Mouse (Mus musculus) stomach, postnatal 0 days (tissue): ENCODE data around the gene Rufy3. TPM values are rescaled to one million over a fixed set of nuclear protein-coding genes. Genes with fewer than 3 reads are reported as not detected.
A peak's percentile ranks its signal among the peaks of the same experiment; 100 is the strongest.

Experiments used
- ATAC-seq: fragments of 200-750 bp; cut with Nextera tagmentation; 2 replicates; pipeline ENCODE4 v1.8.0; 2017; ENCODE audit not compliant: low FRiP score, low TSS enrichment
- DNase-seq: peaks from one replicate; pipeline ENCODE4 v3.0.0-alpha.2; 2016; ENCODE audit warnings: low spot score
- H3K27ac ChIP-seq: fragments of 300-500 bp; sonication (generic); replicated peaks from 2 replicates; pipeline ENCODE4 v1.5.1; 2014; ENCODE audit warnings: mild to moderate bottlenecking, control low read depth
- H3K27me3 ChIP-seq: fragments of 300-500 bp; sonication (generic); 2 replicates; pipeline ENCODE4 v1.6.1; 2014; ENCODE audit warnings: low read length; ENCODE audit not compliant: control insufficient read depth, insufficient read depth
- H3K36me3 ChIP-seq: fragments of 300-500 bp; sonication (generic); 2 replicates; pipeline ENCODE4 v1.6.1; 2014; ENCODE audit warnings: low read length, mixed read lengths; ENCODE audit not compliant: control insufficient read depth, insufficient read depth
- H3K4me1 ChIP-seq: fragments of 300-500 bp; sonication (generic); replicated peaks from 2 replicates; pipeline ENCODE4 v1.6.1; 2014; ENCODE audit warnings: antibody characterized with exemption; ENCODE audit not compliant: control insufficient read depth, insufficient read depth
- H3K4me2 ChIP-seq: fragments of 300-500 bp; sonication (generic); replicated peaks from 2 replicates; pipeline ENCODE4 v1.6.1; 2014; ENCODE audit warnings: low read depth, mild to moderate bottlenecking, control low read depth, moderate library complexity
- H3K4me3 ChIP-seq: fragments of 300-500 bp; sonication (generic); 2 replicates; pipeline ENCODE4 v1.5.1; 2014; ENCODE audit warnings: low read depth, low read length, control low read depth
- H3K9ac ChIP-seq: fragments of 300-500 bp; sonication (generic); 2 replicates; pipeline ENCODE4 v1.6.1; 2014; ENCODE audit warnings: mild to moderate bottlenecking, low read length, control low read depth, mixed read lengths
- H3K9me3 ChIP-seq: fragments of 300-500 bp; sonication (generic); 2 replicates; pipeline ENCODE4 v1.6.1; 2016; ENCODE audit warnings: low read length; ENCODE audit not compliant: control insufficient read depth
- CTCF ChIP-seq: IDR thresholded peaks from 2 replicates; pipeline ENCODE4 v1.5.1; 2016; ENCODE audit warnings: antibody characterized with exemption, low read depth, mild to moderate bottlenecking, moderate library complexity
- EP300 ChIP-seq: optimal IDR thresholded peaks from 2 replicates; pipeline ENCODE3; 2016; ENCODE audit warnings: antibody characterized with exemption
- WGBS: fragments of 180-500 bp; shearing (Covaris S2); extraction: QIAGEN DNeasy Blood & Tissue Kit; methylation state at CpG from one replicate; pipeline ENCODE4 v1.1.7; 2014; 5-methylcytosine and 5-hydroxymethylcytosine counted together
- polyA plus RNA-seq: library from polyadenylated mRNA; unstranded; fragments of >200 nt; fragmentation: Nextera tagmentation; extraction: Ambion mirVana; gene quantifications from 2 replicates; pipeline ENCODE4 v1.2.1, GENCODE M21; 2015

Gene Rufy3
- polyA plus RNA-seq, 1 experiment from 2014 or later = 9.8 TPM

- H3K27me3 ChIP-seq = no peaks in the 10 kb centered on the region
- 20% methylated on average over 7 of the region's 7 CpGs for WGBS
- H3K4me2 ChIP-seq = peak overlapping the region; percentile 31; the same call in 1 of the 2 replicates
- no peak for DNase-seq
- H3K4me1 ChIP-seq = 0 out of 2 replicates have a peak, but pooled peaks cover 3% of the 10 kb centered on the region
- H3K4me3 ChIP-seq = no peak overlapping the region
- H3K36me3 ChIP-seq = no peaks in the 10 kb centered on the region
- peak overlapping the region; percentile 25; the same call in 1 of the 2 replicates for H3K27ac ChIP-seq
- no peak for TF ChIP-seq EP300
- no peak for TF ChIP-seq CTCF
- peak; percentile 36; the same call in 1 of the 2 replicates for ATAC-seq
- H3K9me3 ChIP-seq = no peaks in the 10 kb centered on the region
- H3K9ac ChIP-seq = no peak overlapping the region
These were observed 114.1 kb downstream of the Rufy3 start for GRCm38 (mm10) chr5:88678929-88679328.

- DNase-seq (no peak), ATAC-seq (no peak)
- no peaks in the 10 kb centered on the region for H3K27me3 ChIP-seq
- no peaks in the 10 kb centered on the region for H3K36me3 ChIP-seq
- TF ChIP-seq CTCF (no peak), EP300 (no peak)
- no peak overlapping the region for H3K27ac ChIP-seq
- no peak overlapping the region for H3K9ac ChIP-seq
- H3K9me3 ChIP-seq = no peaks in the 10 kb centered on the region
- peak overlapping the region; percentile 31; the same call in 1 of the 2 replicates for H3K4me2 ChIP-seq
- H3K4me1 ChIP-seq = 0 out of 2 replicates have a peak, but pooled peaks cover 2% of the 10 kb centered on the region
- H3K4me3 ChIP-seq = no peak overlapping the region
- WGBS = 31% methylated on average over 6 of the region's 6 CpGs
These were observed 114.5 kb downstream of the Rufy3 start for GRCm38 (mm10) chr5:88679341-88679740.

GRCm38 (mm10) chr5:88680567-88680966 lies 115.7 kb downstream of the Rufy3 start:
- no peak for ATAC-seq
- H3K27ac ChIP-seq = no peak overlapping the region
- TF ChIP-seq EP300 = no peak
- TF ChIP-seq CTCF = no peak
- H3K4me3 ChIP-seq = no peak overlapping the region
- no peaks in the 10 kb centered on the region for H3K4me1 ChIP-seq
- no peak overlapping the region for H3K4me2 ChIP-seq
- no peak overlapping the region for H3K9ac ChIP-seq
- H3K9me3 ChIP-seq = no peaks in the 10 kb centered on the region
- H3K36me3 ChIP-seq = no peaks in the 10 kb centered on the region
- no peak for DNase-seq
- no peaks in the 10 kb centered on the region for H3K27me3 ChIP-seq
- 84% methylated on average over 6 of the region's 6 CpGs for WGBS

- Histone ChIP-seq H3K4me1 (no peaks in the 10 kb centered on the region; the same call in 1 of the 2 replicates), H3K36me3 (no peaks in the 10 kb centered on the region), H3K4me3 (no peak overlapping the region), H3K9ac (no peak overlapping the region), H3K27ac (no peak overlapping the region), H3K9me3 (no peaks in the 10 kb centered on the region), H3K27me3 (no peaks in the 10 kb centered on the region), H3K4me2 (no peak overlapping the region)
- 86% methylated on average over 9 of the region's 9 CpGs for WGBS
- TF ChIP-seq EP300 (no peak), CTCF (no peak)
- ATAC-seq (no peak), DNase-seq (no peak)
These were observed 118.9 kb downstream of the Rufy3 start for GRCm38 (mm10) chr5:88683706-88684105.

- Histone ChIP-seq H3K27ac (no peak overlapping the region), H3K9me3 (no peaks in the 10 kb centered on the region), H3K36me3 (no peaks in the 10 kb centered on the region), H3K4me2 (no peak overlapping the region), H3K9ac (no peak overlapping the region), H3K4me1 (no peaks in the 10 kb centered on the region; the same call in 1 of the 2 replicates), H3K27me3 (no peaks in the 10 kb centered on the region), H3K4me3 (no peak overlapping the region)
- WGBS = 26% methylated on average over 3 of the region's 3 CpGs
- no peak for ATAC-seq
- no peak for TF ChIP-seq EP300
- no peak for TF ChIP-seq CTCF
- no peak for DNase-seq
These were observed 119.4 kb downstream of the Rufy3 start for GRCm38 (mm10) chr5:88684226-88684625.

- WGBS = 14% methylated on average over 6 of the region's 6 CpGs
- no peak overlapping the region for H3K9ac ChIP-seq
These were observed 120.5 kb downstream of the Rufy3 start for GRCm38 (mm10) chr5:88685306-88685705.

More at GRCm38 (mm10) chr5:88685306-88685705, 120.5 kb downstream of the Rufy3 start:
- no peaks in the 10 kb centered on the region for H3K27me3 ChIP-seq
- H3K27ac ChIP-seq = no peak overlapping the region
- H3K9me3 ChIP-seq = no peaks in the 10 kb centered on the region
- no peaks in the 10 kb centered on the region for H3K36me3 ChIP-seq
- no peak for ATAC-seq
- H3K4me3 ChIP-seq = no peak overlapping the region
- DNase-seq = no peak
- H3K4me2 ChIP-seq = no peak overlapping the region
- no peaks in the 10 kb centered on the region; the same call in 1 of the 2 replicates for H3K4me1 ChIP-seq
- TF ChIP-seq CTCF = no peak
- TF ChIP-seq EP300 = no peak
